Mouse (Mus musculus): ENCODE data around the gene Pde4d.
A peak's percentile ranks its signal among the peaks of the same experiment; 100 is the strongest.

The Pde4d gene

DNA sequence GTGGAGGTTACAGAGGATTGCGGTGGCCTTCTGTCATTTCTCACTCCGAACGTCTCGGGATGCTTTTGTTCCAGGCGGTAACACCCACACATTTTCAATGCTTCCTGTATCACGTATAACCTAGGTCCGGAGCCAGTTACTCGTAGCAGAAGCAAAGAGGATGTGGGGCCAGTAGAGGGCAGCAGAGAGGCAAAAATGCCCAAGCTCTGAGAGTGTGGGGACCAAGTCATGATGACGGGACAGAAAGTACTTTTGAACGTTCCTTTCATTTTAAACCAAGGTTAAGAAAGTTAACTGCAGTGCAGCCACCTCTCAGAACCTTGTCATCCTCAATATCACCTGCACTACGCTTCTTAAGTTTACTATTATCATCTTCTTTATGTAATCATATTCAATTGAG, 1326.4 kb downstream of the Pde4d start:
- peak; percentile 96 for DNase-seq (ENCODE audit: low read depth)

DNA sequence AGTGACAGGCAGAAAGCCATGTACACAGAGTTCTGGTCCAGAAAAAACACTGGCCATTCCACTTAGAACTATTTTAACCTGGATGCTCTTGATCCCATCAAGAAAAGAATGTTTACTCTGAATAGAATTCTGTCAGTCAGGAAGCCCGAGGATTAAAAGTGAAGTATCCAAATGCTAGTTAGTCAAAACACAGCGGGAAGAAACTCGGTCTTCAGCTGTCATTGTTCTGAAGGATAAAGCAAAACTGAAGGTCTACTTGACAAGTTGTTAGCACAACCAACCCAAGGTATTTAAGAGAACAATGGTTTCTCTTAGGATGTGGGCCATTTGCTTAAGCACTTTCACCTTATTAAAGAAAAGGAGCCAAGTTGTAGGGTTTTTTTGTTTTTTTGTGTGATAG, 1327.2 kb downstream of the Pde4d start:
- DNase-seq (ENCODE audit: low read depth): no peak

DNA sequence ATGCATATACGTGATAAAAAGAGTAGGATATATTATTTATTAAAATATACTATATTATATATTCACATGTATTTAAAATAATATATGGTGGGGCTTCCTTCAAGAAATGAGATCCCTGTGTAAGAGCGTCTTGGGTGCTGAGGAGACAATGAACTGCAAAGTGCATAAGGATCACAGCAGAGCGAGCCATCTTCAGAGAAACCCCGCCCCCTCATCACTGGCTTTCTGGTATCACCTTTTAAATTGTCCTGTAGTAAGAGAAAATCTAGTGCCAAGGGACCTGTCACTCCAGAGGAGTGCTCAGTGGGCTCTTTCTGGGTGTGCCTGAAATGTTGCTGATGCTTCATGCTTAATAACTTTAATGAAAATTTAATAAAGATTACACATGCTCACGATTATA, 1327.7 kb downstream of the Pde4d start:
- DNase-seq (ENCODE audit: low read depth): no peak

DNA sequence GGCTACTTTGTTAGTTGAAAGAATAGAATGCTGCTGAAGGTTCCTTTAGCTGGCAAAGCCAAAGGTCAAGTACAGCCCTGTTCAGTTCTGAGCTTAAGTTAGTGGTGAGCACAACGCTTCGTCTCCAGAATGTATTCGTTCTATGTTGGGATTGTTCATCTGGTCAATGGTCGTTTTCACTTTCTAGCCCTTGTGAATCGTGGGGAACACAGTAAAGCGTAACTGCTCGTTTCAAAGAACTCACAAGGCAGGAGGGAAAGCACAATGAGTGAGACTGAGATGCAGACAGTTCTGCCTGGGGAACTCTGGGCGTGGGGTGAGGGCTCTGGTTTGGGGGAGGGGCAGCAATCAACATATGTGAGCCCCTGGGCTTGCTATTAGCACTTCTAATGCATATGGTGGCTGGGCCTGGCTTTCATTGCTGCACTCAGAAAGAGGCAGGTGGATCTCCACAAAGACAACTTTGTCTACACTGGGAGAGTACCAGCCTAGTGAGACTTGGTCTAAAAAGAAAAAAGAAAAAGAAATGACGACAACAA, 1328.6 kb downstream of the Pde4d start:
- DNase-seq (ENCODE audit: low read depth): no peak

DNA sequence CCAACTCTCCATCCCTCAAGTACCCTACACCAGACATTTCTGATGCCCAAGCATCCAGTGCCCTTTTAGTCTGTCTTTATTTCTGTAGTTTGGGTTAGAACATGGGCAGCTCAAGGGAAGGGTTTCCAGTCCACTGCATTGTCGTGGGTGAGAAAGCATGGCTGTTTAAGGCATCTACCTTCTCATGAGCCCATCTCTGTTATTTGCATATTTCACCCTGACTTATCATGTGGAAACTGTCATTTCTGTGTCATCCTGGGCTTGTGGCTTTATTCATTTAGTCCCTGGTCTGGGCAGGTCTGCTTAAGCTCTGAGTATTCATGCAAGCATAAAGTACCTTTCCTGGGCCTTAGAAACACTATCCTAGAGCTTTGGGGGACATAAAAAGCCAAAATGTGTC, 1331.7 kb downstream of the Pde4d start:
- DNase-seq (ENCODE audit: low read depth): no peak

DNA sequence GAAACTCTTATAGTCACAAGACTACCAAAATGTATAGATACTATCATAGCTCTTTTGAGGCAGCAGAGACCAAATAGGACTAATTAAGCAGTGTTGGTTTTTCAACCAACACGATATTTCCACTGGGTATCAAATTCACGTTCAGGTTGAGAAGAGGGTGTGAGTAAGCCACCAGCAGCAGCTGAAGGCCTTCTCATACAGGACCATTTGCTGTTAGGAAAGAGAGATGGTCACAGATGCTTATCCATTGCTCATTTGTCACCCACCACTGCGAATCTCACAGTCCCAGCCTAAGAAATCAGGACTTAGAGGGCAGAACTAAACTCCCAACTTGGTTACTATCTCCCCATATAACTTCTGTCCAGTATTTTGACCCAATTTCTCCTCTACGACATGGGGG, 1338.9 kb downstream of the Pde4d start:
- DNase-seq (ENCODE audit: low read depth): no peak

DNA sequence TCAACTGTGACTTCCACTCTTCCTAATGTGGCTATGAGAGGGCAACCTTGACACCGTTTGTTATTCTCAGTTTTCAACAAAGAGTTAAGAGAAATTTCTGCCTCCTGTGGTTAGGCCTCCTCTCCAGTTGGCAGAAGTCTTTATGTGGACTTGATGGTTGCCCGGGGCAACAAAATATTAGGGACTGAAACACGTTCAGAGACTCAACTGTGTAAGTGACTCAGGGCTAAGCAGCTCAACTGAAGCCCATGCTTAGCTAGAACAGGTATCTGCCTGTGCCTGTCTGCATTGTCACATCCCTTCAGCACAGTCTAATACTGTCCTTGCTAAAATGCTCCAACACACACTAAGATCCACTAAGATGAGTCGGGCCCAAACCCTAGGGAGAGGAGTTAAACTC, 1339.4 kb downstream of the Pde4d start:
- DNase-seq (ENCODE audit: low read depth): peak; percentile 65

DNA sequence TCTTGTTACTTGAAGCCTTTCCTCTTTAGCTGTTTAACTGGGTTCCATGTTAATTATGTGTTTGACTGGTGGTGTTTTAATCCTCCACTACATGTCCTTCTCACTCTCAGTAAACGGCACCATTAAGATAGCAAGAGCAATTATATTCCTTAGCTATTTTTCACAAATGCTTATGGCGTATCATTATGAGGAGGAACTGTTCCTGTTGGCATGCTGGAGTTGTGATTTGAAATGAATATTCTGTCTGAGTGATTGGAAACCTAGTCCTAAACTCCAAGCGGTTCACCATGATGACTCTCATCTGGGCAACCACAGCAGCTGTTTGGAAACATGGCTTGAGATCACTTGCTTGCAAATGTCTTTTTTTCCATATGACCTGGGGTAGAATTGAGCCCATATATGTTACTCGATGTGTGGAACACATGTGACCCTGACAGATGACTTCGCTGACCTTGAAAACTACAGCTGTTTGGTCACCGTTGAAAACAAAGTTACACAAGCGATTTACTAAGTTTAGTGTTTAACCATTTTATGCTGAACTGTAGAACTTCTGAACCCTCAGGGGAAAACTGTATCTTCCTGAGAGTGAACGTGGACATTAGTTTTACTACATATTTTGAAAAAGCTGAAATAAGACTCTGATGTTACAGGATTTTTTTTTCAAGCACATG, 1340.4 kb downstream of the Pde4d start:
- no peak for DNase-seq (ENCODE audit: low read depth)

DNA sequence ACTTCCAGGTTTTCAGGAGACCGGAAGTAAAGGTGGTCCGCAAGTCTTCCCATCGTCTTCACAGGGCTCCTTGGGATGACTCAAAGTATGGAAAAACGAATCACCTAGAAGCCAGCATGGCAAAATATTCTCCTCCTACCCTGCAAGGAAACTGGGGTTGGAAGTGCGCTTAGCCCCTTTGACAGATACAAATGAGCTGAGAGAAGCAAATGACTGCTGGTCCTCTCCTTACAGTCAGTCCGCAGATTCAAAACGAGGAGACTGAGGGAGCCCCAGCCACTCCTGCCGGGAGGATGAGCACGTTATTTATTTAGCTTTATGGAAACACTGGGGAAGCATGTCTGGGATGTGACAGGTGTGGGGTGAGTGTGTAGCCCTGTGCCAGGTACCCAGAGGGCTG, 1344.2 kb downstream of the Pde4d start:
- DNase-seq (ENCODE audit: low read depth): no peak

DNA sequence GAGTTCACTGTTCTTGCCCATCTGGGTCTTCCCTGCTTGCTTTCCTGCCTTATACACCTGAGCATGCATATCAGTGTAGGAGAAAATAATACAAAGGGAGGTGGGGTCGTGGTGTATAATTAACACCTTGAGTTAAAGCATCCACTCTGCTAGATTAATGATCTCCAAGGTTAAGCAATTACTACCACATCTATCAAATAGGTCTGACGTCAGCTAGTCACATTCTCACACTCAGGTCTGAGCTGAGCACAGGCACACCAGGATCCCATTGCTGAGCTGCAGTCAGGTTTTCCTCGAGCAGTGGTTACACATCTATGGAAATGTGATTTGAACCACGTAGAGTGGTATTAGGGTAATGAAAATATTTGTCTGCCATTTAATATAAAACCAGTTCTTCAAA, 1348.9 kb downstream of the Pde4d start:
- no peak for DNase-seq (ENCODE audit: low read depth)

DNA sequence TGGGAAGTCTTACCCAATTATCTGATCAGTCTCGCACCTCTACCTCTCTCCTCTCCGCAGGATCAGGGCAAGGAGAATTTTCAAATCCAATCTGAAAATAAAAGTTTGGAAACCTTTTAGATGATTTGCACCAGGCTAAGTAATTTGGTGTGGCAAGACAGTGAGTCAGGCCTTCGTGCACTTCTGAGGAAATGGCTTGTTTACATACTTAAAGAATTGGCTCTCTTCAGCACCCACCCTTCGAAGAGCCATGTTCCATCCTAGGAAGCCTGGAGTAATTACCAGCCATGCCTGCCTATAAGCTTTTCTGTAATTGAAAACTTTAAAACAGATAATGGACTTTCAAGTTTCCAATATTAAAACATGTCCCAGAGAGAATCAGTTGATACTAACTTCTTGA, 1352.5 kb downstream of the Pde4d start:
- DNase-seq (ENCODE audit: low read depth): peak; percentile 71

DNA sequence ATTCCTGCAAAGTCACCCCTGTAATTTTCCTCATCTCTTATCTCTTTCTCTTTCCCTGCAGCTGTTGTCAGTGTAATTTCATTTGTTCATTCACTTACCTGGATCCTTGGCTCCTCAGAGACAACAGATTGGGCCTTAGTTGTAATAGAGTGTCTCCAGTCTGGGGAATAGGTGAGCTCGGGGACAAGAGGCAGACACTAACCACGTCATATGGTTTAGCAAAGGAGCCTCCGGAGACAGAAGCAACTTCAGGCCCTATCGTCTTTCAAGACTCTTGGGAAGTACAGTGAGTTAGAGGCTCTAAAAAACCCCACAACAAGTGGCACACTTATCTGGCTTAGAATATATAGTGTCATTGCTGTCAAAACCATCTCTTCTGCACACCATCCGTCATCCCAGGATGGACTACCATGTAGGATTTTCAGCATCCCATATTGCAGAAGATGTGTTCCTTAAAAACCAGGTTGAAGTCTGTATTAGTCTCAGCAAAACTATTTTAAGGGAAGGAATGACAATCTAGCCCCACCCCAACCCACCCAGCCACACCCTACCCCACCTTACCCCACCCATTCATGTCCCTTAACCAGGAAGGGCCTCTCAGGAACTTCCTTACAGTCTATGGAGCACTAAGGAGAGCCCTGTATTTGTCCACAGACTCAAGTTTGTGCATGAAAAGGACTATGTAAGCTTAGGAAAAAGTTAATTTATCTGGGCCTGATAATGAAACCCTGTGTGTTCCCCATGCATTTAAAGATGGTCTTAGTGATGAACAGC, 1356.6 kb downstream of the Pde4d start:
- no peak for DNase-seq (ENCODE audit: low read depth)

DNA sequence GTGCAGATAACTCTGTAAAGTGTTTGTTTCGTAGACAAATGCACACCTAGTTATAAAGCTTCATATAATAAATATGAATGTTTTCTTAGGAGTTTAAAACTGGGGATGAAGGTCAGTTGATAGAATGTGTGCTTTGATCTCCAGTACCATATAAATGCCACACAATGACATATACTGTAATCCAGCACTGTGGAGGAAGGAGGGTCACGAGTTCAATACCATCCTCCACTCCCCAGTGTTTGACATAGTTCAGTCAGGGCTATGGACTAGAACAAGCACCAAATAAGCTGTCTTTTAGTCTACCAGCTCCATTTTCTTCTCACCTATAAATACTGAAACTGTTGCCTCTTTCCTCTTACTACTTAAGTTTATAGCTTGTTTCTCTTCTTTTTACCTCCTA, 1357.3 kb downstream of the Pde4d start:
- no peak for DNase-seq (ENCODE audit: low read depth)

DNA sequence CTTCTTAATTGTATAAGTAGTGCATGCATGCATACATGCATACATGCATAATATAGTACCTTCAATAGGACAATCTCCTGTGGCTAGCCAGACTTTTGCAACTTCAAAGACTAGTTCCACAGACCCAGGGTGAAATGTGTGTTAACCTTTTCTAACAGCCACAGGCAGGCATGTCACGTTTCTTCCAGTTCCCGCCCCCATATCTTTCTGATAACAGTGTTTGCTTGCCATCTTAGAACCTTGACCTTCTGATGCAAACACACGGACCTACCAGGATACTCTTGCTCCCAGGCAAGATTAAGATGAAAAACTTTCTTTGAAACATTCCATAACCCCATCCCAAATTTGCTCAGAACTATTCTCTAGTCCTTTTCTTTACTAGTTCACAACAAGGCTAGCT, 1357.7 kb downstream of the Pde4d start:
- DNase-seq (ENCODE audit: low read depth): no peak

DNA sequence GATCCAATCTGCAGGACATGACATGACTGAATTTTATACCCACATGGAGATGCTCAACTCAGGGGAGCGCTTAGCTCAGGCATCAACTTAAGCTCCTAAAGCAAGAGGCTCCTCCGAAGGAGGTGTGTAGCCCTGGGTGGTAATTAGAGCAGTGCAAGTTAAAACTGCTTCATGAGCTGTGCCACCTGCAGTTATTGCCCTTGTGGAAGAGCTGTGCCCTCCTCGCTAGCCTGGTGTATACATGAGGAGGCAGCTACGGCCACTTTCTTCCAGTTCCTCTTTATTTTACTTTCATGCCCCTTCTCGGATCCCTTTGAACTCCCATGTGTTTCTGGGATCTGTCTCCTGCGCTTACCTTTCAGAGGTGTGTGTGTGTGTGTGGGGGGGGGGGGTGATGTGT, 1358.3 kb downstream of the Pde4d start:
- DNase-seq (ENCODE audit: low read depth): no peak

DNA sequence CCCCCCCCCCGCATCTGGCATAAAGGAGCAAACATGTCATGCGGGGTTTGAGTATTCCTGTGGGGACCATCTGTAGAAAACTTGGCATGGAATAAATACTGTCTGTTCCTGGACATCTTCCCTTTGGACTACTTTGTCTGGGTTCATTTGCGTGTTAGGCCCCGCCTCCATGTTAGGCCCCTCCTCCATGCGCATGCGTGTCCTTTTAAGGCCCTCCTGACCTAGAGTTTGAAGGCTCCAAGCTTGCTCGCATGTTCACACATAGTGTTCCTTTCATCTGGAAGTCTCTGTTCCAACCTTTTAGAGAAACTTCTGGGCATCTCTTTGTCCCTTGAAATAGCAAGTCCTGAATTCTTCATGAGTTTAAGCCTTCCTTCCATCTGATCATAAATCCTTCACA, 1359.2 kb downstream of the Pde4d start:
- no peak for DNase-seq (ENCODE audit: low read depth)

DNA sequence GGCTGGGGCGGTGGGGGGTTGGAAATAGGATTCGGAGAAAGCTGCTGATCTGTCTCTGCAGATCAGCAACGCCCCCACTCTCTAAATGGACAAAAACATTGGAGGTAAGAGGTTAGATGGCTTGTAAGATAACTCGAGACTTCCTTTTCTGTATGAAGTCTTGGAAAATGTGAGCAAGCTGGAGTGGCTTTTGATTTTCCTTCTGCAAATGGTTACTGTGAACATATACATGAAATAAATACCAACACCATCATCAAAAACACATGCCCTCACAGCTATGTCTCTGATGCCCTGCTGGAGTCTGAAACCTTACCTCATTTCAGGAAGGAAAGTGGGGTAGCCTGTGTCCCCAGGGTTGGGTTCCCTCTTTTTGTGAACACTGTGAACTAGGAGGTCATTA, 1359.9 kb downstream of the Pde4d start:
- DNase-seq (ENCODE audit: low read depth): no peak

DNA sequence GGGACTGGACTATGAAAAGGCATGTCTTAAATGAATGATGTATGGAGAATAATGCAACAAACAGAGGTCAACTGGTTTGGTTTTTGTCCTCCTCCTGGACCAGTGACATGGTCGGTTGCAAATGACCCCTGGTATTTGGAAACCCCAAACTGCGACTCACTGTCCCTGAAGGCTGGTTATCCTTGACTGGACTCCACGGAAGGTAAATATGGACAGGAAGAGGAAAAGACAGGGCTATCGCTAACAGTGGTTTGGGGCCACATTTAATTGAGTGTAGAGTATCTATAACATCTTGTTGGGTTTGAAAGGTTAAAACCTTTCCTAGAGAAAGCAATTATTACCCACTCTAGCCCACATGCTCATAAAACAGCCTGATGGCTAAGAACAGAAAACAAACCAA, 1364.2 kb downstream of the Pde4d start:
- DNase-seq (ENCODE audit: low read depth): no peak

DNA sequence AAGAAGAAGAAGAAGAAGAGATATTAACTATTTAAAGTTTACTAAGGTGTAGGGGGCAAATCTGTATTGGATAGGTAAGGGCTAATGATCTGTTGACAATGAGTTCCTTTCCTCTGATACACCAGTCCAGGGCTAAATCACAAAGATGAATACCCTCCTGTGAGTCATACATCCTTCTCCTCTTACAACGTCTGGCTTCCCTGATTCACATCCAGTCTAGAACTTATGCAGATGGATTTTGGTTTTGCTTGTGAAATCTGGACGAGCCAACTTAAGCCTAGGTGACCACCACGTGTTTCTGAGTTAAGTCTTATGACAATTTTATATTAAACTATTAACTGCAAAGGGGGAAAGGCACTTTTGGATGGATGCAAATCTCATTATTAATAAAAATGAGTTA, 1369.3 kb downstream of the Pde4d start:
- peak; percentile 52 for DNase-seq (ENCODE audit: low read depth)

DNA sequence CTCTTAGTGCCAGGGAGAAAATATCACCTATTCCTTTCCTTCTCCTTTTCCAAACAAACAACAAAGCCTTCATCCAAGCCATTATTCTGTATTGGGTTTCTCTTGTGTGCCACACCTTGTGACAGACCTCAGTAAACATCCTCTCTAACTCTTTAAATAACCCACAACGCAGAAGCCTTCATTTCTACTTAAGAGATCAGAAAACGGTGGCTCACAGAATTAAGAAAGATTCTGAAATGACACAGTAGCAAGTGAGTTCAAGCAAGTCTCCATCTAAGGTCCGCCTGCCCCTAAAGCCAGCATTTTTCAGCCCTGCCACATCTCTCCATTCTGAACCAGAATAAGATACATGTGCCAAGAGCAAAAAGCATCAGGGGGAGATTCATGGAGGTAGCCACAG, 1370.4 kb downstream of the Pde4d start:
- DNase-seq (ENCODE audit: low read depth): no peak

DNA sequence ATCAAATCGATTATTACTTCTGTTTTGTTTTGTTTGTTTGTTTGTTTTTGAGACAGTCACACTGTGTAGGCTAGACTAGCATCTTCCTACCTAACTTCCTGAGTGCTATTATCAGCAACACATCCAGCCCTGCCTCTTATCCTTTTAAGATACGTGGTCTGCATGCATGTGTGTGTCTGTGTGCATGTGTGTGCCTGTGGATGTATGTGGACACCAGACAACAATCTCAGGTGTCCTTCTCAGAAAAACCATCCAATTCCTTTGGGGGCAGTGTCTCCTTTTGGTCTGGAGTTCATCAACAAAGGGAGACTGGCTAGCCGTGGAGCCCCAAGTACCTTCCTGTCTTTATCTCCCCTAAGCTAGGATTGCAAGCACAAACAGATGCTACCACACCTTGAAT, 1371.1 kb downstream of the Pde4d start:
- DNase-seq (ENCODE audit: low read depth): no peak

DNA sequence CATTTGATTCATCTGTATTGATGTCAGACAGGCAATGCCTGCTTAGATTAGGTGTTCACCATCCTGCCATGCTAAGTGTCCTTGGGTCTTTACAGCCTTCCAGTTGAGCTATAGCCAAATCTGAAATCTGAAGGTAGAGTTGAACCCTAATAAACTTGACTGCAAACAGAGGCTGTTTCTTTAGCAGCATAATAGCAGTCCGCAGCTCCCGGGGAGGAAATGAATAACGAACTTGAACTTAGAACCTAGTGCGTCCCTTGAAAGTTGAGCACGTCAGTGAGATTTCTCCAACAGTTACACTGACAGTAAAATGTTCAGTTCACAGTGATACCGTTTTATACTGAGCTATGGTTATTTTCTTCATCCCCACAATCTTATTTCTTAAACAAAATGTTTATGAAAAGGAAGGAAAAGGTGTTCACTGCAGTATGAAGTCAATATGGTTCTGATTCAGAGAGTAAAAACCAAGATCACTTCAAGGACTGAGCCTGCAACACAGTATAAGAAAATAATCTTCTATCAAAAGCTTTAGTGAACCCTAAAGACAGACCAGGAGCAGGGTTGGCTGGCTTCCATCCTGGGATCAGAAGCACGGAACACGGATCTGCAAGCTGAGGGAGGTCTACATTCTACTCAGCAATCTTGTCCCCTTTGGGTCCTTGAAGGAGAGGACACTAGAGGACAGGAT, 1372.1 kb downstream of the Pde4d start:
- DNase-seq (ENCODE audit: low read depth): no peak

All from NIH3T3 (cell line).